Mouse (Mus musculus): ENCODE measurements at regions not wholly inside any gene's neighbourhood (a gene's known extent, or its start where the extent isn't known, plus 50 kb on each side); places are given as distances from the start of the nearest gene placed in this dataset.
A peak's percentile ranks its signal among the peaks of the same experiment; 100 is the strongest.

DNA sequence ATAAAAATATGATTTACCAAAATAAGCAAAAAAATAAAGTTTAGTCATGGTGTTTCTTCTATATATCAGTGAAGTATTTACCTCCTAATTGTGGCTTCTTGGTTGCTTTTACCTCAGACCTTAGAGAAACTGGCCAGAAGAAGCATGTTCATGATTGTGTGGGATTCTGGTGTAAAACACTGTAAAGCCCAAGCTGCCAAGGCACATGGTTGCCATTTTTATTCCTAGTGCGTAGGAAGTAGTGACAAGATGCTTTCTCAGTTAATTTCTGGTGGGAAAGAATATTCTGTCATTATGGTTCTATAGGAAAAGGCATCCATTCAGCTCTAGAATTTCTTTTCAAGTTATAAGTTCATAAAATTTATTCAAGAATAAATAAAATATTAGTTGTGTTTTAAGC, 805.2 kb downstream of the Olfm4 start:
- DNase-seq (ENCODE audit: low spot score) = no peak

GRCm38 (mm10) chr14:80799370-80799959, 815.6 kb downstream of the Olfm4 start:
- no peak for DNase-seq (ENCODE audit: low spot score)

DNA sequence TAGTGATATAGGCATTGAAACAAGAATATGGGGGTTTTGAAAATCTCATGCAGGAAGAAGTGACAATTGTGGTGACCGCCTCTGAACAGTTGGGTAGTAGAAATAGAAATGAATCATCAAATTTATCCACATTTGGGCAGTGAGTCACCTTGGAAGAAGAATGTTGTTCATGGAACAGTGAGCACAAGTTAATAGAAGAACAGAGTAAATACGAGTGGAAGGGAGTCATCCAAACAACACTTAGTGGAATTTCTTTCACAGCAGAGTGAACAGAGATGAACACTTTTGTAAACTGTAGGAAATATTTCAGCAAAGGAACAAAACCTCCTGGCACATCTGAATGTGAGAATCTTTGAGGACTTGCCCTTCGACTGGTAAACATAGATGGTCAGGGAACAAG, 846.6 kb downstream of the Olfm4 start:
- no peak for DNase-seq (ENCODE audit: low spot score)

DNA sequence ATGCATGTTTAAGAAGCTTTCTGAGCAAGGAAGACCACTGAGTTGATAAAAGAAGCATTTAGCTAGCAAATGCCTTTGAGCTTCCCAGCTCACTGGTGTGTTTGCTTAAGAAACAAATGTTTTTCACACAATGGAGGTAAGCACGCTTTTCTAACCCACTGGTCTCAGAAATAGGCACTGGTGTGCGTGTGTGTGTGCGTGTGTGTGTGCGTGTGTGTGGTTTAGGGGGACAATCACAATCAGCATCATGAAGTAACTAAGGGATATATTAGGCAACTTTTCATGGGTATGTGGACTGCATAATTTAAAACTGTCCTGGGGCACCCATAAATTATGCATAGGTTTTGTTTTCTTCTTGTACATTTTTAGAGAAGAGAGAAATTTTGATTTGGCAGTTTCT, 860.7 kb downstream of the Olfm4 start:
- DNase-seq (ENCODE audit: low spot score) = no peak

DNA sequence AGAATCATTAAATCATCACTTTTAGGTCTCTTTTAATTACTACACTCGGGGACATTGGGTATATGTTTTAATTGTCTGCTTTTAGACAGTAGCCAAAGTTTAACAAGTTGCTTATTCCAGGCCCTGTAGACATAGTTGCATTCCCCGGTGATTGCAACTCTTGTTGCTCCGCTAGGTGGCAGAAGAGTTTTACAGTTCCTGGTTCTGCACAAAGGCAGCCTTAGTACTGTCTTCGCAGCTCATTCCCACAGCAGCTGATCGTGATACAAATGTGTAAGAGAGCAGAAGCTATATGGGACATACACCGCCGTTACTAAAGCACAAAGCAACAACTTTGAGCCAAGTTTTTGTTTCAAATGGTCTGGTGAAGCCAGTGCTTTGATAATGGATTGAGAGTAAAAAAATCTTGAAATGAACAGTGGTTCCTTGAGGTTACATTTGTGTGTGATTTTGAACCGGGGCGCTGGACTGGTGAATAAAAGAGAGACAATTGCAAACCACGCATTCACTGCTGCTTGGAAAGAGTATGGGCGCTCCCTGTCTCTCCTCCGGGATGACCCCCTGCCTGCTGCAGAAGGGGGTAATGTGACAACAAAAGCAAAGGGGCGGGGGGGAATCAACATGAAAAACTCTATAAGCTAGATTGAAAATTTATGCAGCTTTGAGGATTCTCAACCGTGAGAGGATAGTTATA, 861.8 kb downstream of the Olfm4 start:
- DNase-seq (ENCODE audit: low spot score) = peak; percentile 33

- DNase-seq (ENCODE audit: low spot score) = no peak
Observed at GRCm38 (mm10) chr14:80846420-80847083, 862.7 kb downstream of the Olfm4 start.
